In the genomic region with DNA sequence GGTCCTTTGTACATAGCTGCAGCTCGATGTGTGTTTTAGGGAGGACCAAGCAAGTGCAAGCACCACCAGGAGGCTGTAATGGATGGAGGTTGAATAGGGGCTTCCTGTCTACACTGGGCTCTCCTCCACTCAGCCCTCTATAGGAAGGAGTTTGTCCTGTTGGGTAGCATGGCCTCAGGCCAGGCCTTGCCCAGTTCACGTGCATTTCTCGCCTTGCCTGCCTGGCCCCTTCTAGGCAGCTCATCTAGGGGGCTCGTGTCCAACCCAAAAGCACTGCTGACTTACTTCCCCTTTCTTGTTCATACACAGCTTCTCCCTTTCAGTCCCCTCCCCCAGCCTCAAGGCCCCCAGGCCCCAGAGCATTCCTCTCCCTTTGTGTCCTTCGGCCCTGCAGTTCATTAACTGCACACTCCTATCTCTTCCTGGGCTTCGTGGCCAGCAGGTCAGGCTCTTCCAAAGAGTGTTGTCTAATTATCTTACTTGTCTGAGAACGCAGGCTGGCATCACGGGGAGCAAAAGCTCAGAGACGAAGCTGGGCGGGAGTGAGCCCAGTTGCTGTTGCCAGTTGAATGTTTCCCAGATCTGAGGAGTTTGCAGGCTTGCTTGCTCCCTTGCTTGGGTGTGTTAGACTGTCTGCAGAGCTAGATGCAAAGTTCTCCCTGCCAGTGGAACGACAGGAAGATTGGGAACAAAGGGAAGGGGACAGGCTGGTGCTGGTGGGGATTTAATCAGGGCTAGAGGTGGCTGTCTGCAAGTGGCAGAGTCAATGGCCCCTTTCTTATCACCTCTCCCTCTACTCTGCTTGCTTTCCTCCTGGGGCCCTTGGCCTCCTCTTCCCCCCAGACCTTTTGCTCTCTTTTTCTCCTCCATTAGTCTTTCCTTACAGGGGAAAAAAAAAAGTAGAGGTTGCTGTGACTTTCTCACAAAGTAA, we compare ENCODE assay signal across 8 mouse cellular contexts.
A peak's percentile ranks its signal among the peaks of the same experiment; 100 is the strongest.
DNase-seq lines count a peak whose midpoint lies in the region; ATAC-seq and TF ChIP-seq lines count a peak whose summit lies in the region.

No protein-coding gene starts in this region.

- 41% methylated on average over 11 of the region's 11 CpGs for WGBS in kidney, embryonic 14.5 days
- WGBS in forebrain, postnatal 0 days: 19% methylated on average over 11 of the region's 11 CpGs
- 20% methylated on average over 11 of the region's 11 CpGs for WGBS in midbrain, embryonic 15.5 days

- no peak overlapping the region for H3K4me2 ChIP-seq in kidney, embryonic 14.5 days (replicated peaks; ENCODE audit: low read depth, low read length)
- no peak overlapping the region for H3K4me2 ChIP-seq in forebrain, postnatal 0 days (ENCODE audit: low read depth)
- no peak overlapping the region for H3K4me2 ChIP-seq in midbrain, embryonic 15.5 days

- H3K9ac ChIP-seq in kidney, embryonic 14.5 days (ENCODE audit: low read depth, low read length): peak overlapping the region; percentile 28
- H3K9ac ChIP-seq in forebrain, postnatal 0 days: no peak overlapping the region
- no peak overlapping the region for H3K9ac ChIP-seq in midbrain, embryonic 15.5 days

- H3K36me3 ChIP-seq in kidney, embryonic 14.5 days (ENCODE audit: control insufficient read depth, insufficient read depth, low read length): peaks cover 40% of the 10 kb centered on the region
- H3K36me3 ChIP-seq in forebrain, postnatal 0 days (ENCODE audit: insufficient read depth): peaks cover 14% of the 10 kb centered on the region
- no peaks in the 10 kb centered on the region; the same call in 1 of the 2 replicates for H3K36me3 ChIP-seq in midbrain, embryonic 15.5 days (replicated peaks)

- H3K4me3 ChIP-seq in kidney, embryonic 14.5 days (ENCODE audit: low read length): no peak overlapping the region
- H3K4me3 ChIP-seq in forebrain, postnatal 0 days (ENCODE audit: low read depth, low read length): no peak overlapping the region
- no peak overlapping the region for H3K4me3 ChIP-seq in midbrain, embryonic 15.5 days

- peak; percentile 37; the same call in 1 of the 2 replicates for ATAC-seq in kidney, embryonic 14.5 days (ENCODE audit: low FRiP score, low TSS enrichment)
- peak; percentile 30; the same call in 1 of the 2 replicates for ATAC-seq in forebrain, postnatal 0 days
- ATAC-seq in midbrain, embryonic 15.5 days (replicated peaks): peak; percentile 48; the same call in 1 of the 2 replicates

- peaks cover 18% of the 10 kb centered on the region for H3K4me1 ChIP-seq in kidney, embryonic 14.5 days (ENCODE audit: control insufficient read depth, insufficient read depth, low read length)
- 0 out of 2 replicates have a peak, but pooled peaks cover 8% of the 10 kb centered on the region for H3K4me1 ChIP-seq in forebrain, postnatal 0 days (ENCODE audit: insufficient read depth)
- peaks cover 10% of the 10 kb centered on the region for H3K4me1 ChIP-seq in midbrain, embryonic 15.5 days

- peak overlapping the region; percentile 42; the same call in 1 of the 2 replicates for H3K27ac ChIP-seq in kidney, embryonic 14.5 days (ENCODE audit: low read depth, low read length)
- H3K27ac ChIP-seq in forebrain, postnatal 0 days (ENCODE audit: low read depth, low read length): 0 out of 2 replicates have a peak overlapping the region, but pooled peaks have one; percentile 15
- no peak overlapping the region for H3K27ac ChIP-seq in midbrain, embryonic 15.5 days

- no peaks in the 10 kb centered on the region for H3K9me3 ChIP-seq in kidney, embryonic 14.5 days (ENCODE audit: control insufficient read depth, low read length)
- no peaks in the 10 kb centered on the region for H3K9me3 ChIP-seq in forebrain, postnatal 0 days (ENCODE audit: low read length)
- no peaks in the 10 kb centered on the region for H3K9me3 ChIP-seq in midbrain, embryonic 15.5 days

- H3K27me3 ChIP-seq in kidney, embryonic 14.5 days (ENCODE audit: control insufficient read depth, insufficient read depth, low read length): no peaks in the 10 kb centered on the region
- no peaks in the 10 kb centered on the region for H3K27me3 ChIP-seq in forebrain, postnatal 0 days (ENCODE audit: insufficient read depth, low read length)
- H3K27me3 ChIP-seq in midbrain, embryonic 15.5 days (replicated peaks): no peaks in the 10 kb centered on the region

- no peak for TF ChIP-seq CTCF in forebrain, postnatal 0 days (IDR thresholded peaks at IDR 0.05; ENCODE audit: low read depth)

- no peak for DNase-seq in kidney, postnatal 10 days
- peak; percentile 63 for DNase-seq in brain, adult 2 months (ENCODE audit: low read depth, low spot score)
- DNase-seq in forebrain, postnatal 0 days: no peak
- DNase-seq in c-Kit-positive CD71-positive TER-119-positive erythroid progenitor cells, embryonic 14.5 days (ENCODE audit: low spot score): no peak
- no peak for DNase-seq in right cerebral cortex, postnatal 14 days
- DNase-seq in cerebellum, postnatal 4 days (ENCODE audit: low spot score in 2 of 2): no peak
